Mouse (Mus musculus): ENCODE results near the gene Ksr1.
"Not testable (repeated sequence)": the region's sequence is repeated elsewhere in the genome, so short reads cannot be mapped to it uniquely, and the experiment has no call there.

The Ksr1 gene

DNA sequence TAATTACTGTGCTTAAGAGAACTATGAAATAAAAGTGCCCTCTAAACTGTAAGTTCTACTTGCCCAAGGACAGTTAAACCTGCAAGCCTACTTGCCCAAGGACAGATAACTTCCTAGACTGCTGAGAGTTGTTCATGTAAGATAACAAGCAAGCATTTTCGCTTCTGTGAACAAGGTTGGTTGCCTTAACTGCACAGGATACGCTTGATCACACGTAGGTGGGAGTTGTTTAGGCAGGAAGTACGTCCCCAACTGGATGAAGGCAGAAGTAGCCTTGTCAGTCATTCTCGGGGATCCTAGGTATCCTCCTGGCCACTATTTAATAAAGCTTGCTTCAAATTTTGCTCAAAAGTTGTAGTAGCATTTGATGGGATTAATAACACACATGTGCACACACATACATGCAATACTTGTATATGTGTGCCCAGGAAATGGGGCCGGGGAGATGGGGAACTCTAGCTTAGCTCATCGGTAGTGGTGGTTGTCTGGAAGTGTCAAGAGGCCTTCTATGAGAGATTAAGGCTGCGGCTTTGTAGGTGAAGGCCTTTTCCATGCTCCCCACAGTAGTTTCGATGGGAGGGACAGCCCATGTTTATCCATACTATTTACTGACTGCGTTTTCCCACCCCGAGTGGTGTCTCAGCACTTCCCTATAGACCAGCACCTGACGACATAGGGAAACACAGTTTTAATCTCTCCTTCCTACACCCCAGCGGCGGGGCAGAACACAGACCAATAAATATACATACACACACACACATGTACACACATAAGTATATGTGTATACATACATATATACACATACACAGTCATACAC lies 140.4 kb downstream of the Ksr1 start:
- DNase-seq, result no peak

- DNase-seq, result no peak
Measured at GRCm38 (mm10) chr11:79003769-79004638, 142.2 kb downstream of the Ksr1 start.

GRCm38 (mm10) chr11:79003053-79003768 lies 143.0 kb downstream of the Ksr1 start:
- DNase-seq, result no peak

- DNase-seq, result no peak
Measured at GRCm38 (mm10) chr11:79002551-79002951, 143.7 kb downstream of the Ksr1 start.

DNA sequence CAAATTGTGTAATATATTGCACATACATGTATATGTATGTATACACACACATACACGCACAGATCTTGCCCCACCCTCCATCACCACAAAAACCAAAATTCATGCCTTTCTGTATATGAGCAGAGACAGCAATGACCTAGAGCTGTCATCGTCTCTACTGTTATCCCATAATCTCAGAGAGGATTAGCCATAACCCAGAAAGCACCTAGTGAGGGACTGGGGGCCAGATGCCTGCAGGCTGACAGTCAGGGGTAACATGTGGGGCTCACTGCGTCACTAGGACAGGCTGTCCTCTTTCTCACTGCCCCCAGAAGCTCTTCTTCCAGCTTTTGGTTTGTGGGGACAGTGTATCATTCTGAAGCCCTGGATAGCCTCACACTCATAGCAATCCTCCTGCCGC lies 144.3 kb downstream of the Ksr1 start:
- no peak for DNase-seq

DNA sequence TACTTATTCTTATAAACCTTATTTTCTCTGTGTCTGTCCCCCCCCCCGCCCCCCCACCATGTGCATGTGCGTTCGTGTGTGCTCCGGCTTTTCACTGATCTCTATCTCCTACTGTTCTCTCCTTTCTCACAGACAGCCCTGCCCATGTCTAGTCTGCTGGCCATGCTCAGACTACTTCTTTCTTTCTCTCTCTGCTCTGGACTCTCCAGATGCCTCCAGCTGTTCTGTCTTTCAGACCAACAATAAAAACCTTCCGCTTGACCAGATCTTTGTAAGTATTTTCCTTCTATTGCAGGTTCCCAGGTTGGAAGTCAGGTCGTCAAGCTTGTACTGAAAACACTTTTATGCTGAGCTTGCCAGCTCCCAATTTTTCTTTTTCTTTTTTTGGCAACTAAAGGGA lies 147.1 kb downstream of the Ksr1 start:
- no peak for DNase-seq

- DNase-seq, result not testable (repeated sequence)
Measured at GRCm38 (mm10) chr11:78990875-78991543, 155.2 kb downstream of the Ksr1 start.

DNA sequence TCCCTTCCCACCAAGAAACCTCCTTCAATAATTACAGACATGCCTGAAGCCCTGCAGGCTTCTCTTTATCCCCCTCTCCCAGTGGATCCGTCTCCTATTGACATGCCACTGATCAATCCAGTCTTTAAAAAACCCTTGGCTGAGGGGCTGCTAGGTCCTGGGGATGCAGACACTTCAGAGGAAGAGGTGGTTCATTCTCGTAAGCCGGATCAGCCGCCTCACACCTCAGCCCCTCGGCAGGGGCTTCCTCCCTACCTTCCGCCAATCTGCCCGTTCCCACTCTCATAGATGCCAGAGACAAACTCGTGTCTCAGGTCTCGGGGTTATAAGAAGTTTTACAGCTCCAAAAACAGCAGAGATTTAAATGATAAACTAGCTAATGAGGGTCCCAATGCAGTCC lies 156.1 kb downstream of the Ksr1 start:
- no peak for DNase-seq

DNA sequence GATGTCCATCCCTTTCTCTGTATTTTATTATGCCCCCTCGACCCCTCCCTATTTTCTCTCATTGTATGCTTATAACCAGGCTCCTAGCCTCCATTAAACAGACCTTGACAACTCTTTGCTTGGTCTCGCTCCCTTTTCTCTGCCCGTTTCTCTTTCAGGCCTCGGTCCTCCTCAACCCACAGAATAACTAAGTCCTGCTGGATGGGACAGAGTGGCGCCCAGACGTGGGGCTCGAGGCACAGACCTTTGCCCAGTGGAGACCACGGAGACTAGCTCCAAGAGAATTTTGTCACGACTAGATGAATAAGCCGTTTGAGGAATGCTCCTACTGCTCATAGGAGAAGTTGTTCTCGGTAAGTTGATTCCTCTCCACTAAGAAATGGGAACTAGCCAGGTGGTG lies 157.0 kb downstream of the Ksr1 start:
- DNase-seq, result not testable (repeated sequence)

DNA sequence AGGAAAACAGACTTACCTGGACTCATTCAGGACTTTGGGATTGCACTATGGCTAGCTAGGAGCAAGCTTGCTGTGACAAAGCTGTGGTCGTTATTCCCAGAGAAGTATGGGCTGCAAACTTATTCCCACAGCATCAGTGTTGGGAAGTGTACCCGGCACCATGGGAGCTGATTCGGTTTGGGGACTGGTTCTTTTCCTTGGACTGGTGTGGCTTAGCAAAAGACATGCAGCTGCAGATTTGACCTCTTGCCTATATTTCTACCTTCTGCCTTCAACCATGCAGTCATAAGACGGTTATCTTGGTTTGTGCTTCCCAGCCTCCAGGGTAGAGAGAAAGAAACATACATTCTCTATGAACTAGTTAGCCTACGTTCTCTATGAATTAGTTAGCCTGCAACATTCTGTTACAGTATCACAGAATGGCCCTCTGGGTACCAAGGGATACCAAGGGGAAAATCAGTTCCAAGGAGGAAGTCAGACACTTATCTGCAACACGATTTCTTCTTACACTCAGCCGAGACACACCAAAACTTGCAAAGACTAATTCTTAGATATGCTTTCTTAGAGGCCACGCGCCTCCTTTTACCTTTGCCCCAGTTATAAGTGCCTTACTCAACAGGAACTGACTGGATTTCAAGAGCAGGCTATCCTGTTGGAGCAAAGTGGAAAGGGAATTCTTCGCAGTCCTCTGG lies 159.8 kb downstream of the Ksr1 start:
- DNase-seq, result no peak

DNA sequence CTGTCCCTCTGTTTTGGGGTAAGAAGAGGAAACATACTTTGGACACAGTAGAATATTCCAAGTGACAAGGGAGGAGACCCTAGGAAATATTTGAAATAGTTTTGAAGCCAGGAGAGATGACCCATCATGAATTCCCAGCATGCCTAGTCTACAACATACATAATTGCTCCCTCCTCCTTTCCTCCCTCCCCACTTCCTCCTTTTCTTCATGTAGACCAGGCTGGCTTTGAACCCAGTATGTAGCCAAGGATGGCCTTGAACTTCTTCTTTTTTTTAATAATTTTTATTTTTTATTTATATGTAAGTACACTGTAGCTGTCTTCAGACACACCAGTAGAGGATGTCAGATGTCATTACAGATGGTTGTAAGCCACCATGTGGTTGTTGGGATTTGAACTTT lies 160.7 kb downstream of the Ksr1 start:
- DNase-seq, result no peak

DNA sequence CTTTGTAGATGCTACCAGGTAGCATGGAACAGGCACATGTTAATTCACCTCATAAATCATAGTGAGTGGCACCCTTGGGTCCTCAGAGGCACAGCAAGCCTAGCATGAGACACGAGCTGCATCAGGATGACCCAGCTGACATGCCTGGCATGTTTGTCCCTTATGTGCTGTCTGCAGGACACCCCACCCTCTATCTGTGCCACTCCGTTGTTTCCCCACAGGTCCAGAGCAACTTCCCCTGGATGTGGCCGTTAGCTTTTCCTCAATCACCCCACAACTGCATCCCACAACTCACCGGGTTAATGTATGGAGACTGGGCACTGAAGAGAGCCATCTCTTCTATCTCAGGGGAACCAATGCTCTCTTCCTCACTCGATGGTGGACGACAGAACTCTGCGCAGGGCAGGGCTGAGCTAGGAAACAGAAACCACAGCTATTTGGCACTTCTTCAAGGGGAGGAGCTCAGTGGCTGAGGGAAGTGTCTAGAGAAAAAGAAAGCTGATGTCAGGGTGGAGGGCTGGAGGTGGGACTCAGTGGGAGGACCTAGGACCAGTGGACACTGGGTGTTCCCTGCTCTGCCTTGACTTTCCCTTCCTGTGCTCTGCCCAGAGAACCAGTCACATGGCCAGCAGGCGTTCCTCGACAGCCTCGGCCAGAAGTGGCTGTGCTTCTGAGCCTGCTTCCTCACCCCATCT lies 161.6 kb downstream of the Ksr1 start, which contains the start of gene Lgals9:
Gene Lgals9 (minus strand): TSS at position 464 of the 695 bp plus-strand sequence.
- DNase-seq, result no peak

DNA sequence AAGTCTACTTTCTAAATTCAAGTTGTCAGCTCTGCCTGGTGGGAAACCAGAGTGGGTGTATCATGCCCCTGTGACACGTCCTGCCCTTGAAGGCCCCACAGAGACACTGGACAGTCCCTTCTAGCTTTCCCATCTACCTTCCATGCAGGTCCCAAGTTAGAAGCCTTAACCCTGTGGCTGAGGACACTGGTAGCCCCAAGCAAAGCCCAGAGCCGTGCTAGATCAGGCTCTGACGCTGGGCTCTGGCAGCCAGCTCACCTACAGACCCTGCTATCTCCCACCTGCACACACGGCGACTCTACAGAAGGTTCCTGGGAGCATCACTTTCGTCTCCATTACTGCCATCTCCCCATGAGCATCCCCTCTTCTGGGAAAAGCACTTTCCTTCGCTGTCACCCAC lies 162.7 kb downstream of the Ksr1 start:
- DNase-seq, result no peak

DNA sequence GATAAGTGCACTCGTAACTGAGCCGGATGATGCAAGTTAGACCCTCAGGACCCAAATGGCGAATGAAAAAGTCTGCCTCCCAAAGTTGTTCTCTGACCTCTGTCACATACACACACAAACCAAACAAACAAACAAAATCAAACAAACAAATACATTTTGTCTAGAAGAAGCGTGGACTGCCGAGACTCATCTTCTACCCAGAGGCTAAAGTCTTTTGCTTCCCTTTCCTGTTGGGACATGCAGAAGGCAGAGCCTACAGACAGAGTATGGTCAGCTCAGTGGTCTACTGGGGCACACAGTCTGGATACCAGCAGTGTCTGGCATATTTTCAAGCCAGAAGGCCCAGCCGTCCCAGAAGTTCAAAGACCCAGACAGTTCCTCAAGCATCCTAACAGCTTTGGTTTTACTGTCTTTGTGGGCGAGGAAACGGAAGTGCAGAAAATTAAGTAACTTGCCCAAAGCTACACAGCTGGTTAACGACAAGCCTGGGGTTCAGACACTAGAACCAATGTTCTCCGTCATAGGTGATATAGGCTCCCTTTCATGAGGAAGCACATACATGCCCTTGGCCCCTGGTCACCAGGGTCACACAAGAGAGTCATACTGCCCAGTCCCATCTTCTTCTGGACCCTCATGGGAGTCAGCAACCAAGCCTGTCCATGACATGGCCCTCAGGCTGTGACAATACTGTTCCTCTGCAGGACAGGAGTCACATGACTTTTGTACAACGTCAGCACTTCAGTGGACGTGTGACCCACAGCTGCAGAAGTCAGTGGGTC lies 163.5 kb downstream of the Ksr1 start:
- DNase-seq, result no peak

- DNase-seq, result no peak
Measured at GRCm38 (mm10) chr11:78982042-78982441, 164.2 kb downstream of the Ksr1 start.

- DNase-seq, result no peak
Measured at GRCm38 (mm10) chr11:78980083-78980634, 166.0 kb downstream of the Ksr1 start.

DNA sequence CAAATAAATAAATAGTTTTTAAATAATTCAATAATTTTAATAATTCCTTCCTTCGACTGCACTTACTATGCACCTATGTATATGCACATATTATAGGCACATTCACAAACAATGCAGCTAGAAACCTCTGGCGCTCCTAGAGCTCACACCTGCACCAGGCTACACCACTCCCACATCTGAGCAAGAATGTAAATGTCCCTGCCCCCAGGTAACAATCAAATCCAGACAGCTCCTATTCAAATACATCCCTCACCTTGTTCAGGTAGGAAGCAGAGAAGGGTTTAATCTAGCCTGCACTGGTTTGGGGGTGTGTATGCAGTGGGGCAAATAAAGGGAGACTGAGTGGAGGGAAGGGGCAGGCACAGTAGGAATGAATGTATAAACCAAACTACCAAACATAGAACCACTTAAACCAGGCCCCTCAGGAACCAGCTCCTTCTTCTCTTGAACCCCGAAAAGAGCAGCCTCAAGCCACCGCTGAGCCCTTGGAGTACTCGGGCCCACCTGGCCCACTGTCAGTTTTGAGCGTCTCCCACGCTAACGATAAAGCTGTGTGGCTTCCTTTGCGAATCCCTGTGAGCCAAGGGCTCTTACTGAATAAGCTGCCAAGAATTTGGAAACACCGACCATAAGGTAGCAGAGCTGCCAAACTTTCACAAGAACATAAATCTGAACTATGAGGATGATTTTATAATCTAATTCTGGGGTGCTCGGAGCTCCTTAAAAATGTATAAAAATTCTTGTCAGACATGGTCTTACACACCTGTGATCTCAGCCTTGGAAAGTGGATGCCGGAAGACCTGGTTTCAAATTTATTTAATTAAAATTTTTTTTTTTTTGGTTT lies 167.8 kb downstream of the Ksr1 start:
- no peak for DNase-seq

GRCm38 (mm10) chr11:78976731-78977510 lies 169.3 kb downstream of the Ksr1 start:
- DNase-seq, result no peak

Measured in cerebellum, adult 8-10 months (tissue).